Mouse (Mus musculus): Measurements from ENCODE around the gene Accs.

GRCm38 (mm10) chr2:93880450-93880849, 30.7 kb upstream of the Accs start:
- no peak for TF ChIP-seq CTCF (conservative IDR thresholded peaks at IDR 0.05; ENCODE audit: insufficient read depth, insufficient read length, low read depth, low read length)
- no peak for TF ChIP-seq POLR2A (IDR thresholded peaks at IDR 0.05; ENCODE audit: low read depth, low read length)
